Mouse (Mus musculus) lung, adult 2 months (tissue): ENCODE data around the gene Mrps35.

Experiments used
- CTCF ChIP-seq: fragments of 200-500 bp; IDR thresholded peaks from 2 replicates; pipeline ENCODE4 v1.5.1; 2011; ENCODE audit warnings: mild to moderate bottlenecking, low read length, control low read depth; ENCODE audit not compliant: insufficient read depth
- POLR2A ChIP-seq: fragments of 200-500 bp; IDR thresholded peaks from 2 replicates; pipeline ENCODE4 v1.6.1; 2011; ENCODE audit warnings: low read depth, mild to moderate bottlenecking, control low read depth, low read length, borderline replicate concordance; ENCODE audit errors: extremely low read depth

GRCm38 (mm10) chr6:147105529-147105928 is 63.0 kb downstream of the Mrps35 start:
- TF ChIP-seq POLR2A (no peak), CTCF (no peak)
